Mouse (Mus musculus) Muller cell, postnatal 12 days (primary cell): ENCODE data around the gene Nfkbia.

Experiments
- DNase-seq: peaks from one replicate; pipeline ENCODE4 v3.0.0-alpha.2; 2015; ENCODE audit errors: inconsistent ontology term

The Nfkbia gene

GRCm38 (mm10) chr12:55442861-55443850, 49.3 kb downstream of the Nfkbia start:
- DNase-seq: peak; percentile 78

- no peak for DNase-seq
These were observed 50.2 kb downstream of the Nfkbia start for GRCm38 (mm10) chr12:55442245-55442644.

- DNase-seq: no peak
These were observed 52.0 kb downstream of the Nfkbia start for GRCm38 (mm10) chr12:55440416-55440815.
